Mouse (Mus musculus) cerebellum, adult 2 months (tissue): ENCODE results near the gene Pik3cg.

Experiments used
- CTCF ChIP-seq: fragments of 200-500 bp; IDR thresholded peaks from 2 replicates; pipeline ENCODE4 v1.5.1; 2011; ENCODE audit warnings: low read depth, mild to moderate bottlenecking, control low read depth, low read length, moderate library complexity, borderline replicate concordance; ENCODE audit not compliant: insufficient read depth
- POLR2A ChIP-seq: fragments of 200-500 bp; IDR thresholded peaks from 2 replicates; pipeline ENCODE4 v1.6.1; 2011; ENCODE audit warnings: low read length, control low read depth, borderline replicate concordance; ENCODE audit not compliant: insufficient read depth

DNA sequence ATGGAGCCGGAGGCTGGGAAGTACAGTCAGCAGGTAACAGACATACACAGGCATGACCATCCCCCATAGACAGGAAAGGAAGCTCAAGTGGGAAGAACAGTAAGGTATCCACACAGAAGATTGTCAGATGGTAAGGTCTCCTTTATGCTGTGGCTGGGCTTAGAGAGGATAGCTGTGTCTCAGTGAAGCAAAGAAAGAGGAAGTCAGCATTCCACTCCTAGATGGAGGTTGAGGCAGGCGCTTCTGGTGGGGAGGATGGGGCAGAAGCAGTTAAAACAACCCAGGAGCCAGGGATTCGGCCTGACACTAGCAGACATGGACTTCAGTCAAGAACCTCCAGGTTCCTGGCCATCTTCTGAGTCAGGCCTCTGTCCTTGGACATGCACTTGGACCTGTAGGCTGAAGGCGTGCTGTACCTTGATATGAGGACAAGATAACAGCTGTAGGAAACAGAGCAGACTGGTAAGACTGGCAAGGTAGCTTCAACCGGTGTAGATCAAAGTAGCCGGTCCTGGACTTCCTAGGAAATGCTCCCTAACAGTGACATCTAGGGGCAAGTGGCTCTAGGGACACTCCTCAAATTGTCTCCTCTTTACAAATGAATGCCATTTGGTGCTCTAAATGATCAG is 21.7 kb downstream of the Pik3cg start:
- TF ChIP-seq CTCF, result no peak
- TF ChIP-seq POLR2A, result no peak
